Mouse (Mus musculus) C2C12 (cell line): ENCODE results near the gene Klf6.

Experiments used
- CTCF ChIP-seq: IDR thresholded peaks from one replicate; pipeline ENCODE4 v1.5.1; 2011; ENCODE audit not compliant: control insufficient read depth, insufficient read depth, insufficient read length
- FOSL1 ChIP-seq: IDR thresholded peaks from one replicate; pipeline ENCODE4 v1.8.0; 2011; ENCODE audit warnings: mild to moderate bottlenecking, low read length; ENCODE audit not compliant: poor library complexity, insufficient read depth, severe bottlenecking
- MAX ChIP-seq: IDR thresholded peaks from one replicate; pipeline ENCODE4 v1.6.1; 2011; ENCODE audit warnings: mild to moderate bottlenecking, control low read depth
- MYOG ChIP-seq: IDR thresholded peaks from one replicate; pipeline ENCODE4 v1.6.1; 2011; ENCODE audit not compliant: control insufficient read depth, insufficient read length; ENCODE audit errors: extremely low read depth

DNA sequence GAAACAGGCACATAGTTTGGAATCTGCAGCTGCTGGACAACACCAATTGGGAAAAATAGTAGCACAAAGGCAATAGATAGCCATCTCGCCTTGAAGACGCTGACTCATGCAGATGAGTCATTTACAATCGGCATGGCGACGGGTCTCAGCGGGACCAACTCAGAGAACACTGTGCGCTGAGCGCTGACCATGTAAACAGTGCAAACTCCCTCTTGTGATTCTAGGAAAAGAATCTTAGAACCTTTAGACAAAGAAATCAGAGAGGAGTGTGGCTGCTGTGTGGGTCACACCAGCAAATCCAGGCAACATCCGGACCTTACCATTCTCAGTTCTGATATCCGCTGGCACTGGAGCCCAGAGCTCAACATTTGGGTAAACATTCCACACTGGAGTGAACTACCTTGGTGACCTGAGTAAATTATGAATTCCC lies 16.1 kb upstream of the Klf6 start:
- TF ChIP-seq CTCF = no peak
- TF ChIP-seq MAX = peak; percentile 70
- no peak for TF ChIP-seq MYOG
- peak; percentile 98 for TF ChIP-seq FOSL1
